Mouse (Mus musculus) kidney, postnatal 0 days (tissue): ENCODE data around the gene Runx1. TPM values are rescaled to one million over a fixed set of nuclear protein-coding genes. Genes with fewer than 3 reads are reported as not detected.

ENCODE experiments used
- ATAC-seq: fragments of 200-750 bp; cut with Nextera tagmentation; replicated peaks from 2 replicates; pipeline ENCODE4 v1.8.0; 2017; ENCODE audit warnings: low read depth, moderate number of reproducible peaks, moderate TSS enrichment, moderate library complexity; ENCODE audit not compliant: low FRiP score
- DNase-seq: peaks from one replicate; pipeline ENCODE4 v3.0.0-alpha.2; 2016; ENCODE audit warnings: low spot score
- H3K27ac ChIP-seq: fragments of 300-500 bp; sonication (generic); 2 replicates; pipeline ENCODE4 v1.5.1; 2014; ENCODE audit warnings: mild to moderate bottlenecking
- H3K27me3 ChIP-seq: fragments of 300-500 bp; sonication (generic); 2 replicates; pipeline ENCODE4 v1.6.1; 2014; ENCODE audit warnings: low read length, mixed read lengths; ENCODE audit not compliant: insufficient read depth
- H3K36me3 ChIP-seq: fragments of 300-500 bp; sonication (generic); 2 replicates; pipeline ENCODE4 v1.6.1; 2014; ENCODE audit warnings: low read length, mixed read lengths; ENCODE audit not compliant: insufficient read depth
- H3K4me1 ChIP-seq: fragments of 300-500 bp; sonication (generic); replicated peaks from 2 replicates; pipeline ENCODE4 v1.6.1; 2014; ENCODE audit warnings: antibody characterized with exemption, low read length, mixed read lengths; ENCODE audit not compliant: insufficient read depth
- H3K4me2 ChIP-seq: fragments of 300-500 bp; sonication (generic); 2 replicates; pipeline ENCODE4 v1.6.1; 2014; ENCODE audit warnings: mild to moderate bottlenecking, low read length, moderate library complexity, mixed read lengths
- H3K4me3 ChIP-seq: fragments of 300-500 bp; sonication (generic); replicated peaks from 2 replicates; pipeline ENCODE4 v1.5.1; 2014; ENCODE audit warnings: low read depth, low read length
- H3K9ac ChIP-seq: fragments of 300-500 bp; sonication (generic); 2 replicates; pipeline ENCODE4 v1.6.1; 2014; ENCODE audit warnings: low read depth, low read length
- H3K9me3 ChIP-seq: fragments of 300-500 bp; sonication (generic); replicated peaks from 2 replicates; pipeline ENCODE4 v1.6.1; 2016; ENCODE audit warnings: low read length, inconsistent platforms, mixed read lengths
- CTCF ChIP-seq: IDR thresholded peaks from 2 replicates; pipeline ENCODE4 v1.5.1; 2016; ENCODE audit warnings: antibody characterized with exemption, low read depth, mild to moderate bottlenecking, moderate library complexity
- WGBS: fragments of 180-500 bp; shearing (Covaris S2); extraction: QIAGEN DNeasy Blood & Tissue Kit; methylation state at CpG from one replicate; pipeline ENCODE4 v1.1.7; 2014; 5-methylcytosine and 5-hydroxymethylcytosine counted together
- polyA plus RNA-seq: library from polyadenylated mRNA; unstranded; fragments of >200 nt; fragmentation: Nextera tagmentation; extraction: Ambion mirVana; gene quantifications from 2 replicates; pipeline ENCODE4 v1.2.1, GENCODE M21; 2015

The Runx1 gene
- polyA plus RNA-seq, 1 experiment from 2014 or later: 1.6 TPM

DNA sequence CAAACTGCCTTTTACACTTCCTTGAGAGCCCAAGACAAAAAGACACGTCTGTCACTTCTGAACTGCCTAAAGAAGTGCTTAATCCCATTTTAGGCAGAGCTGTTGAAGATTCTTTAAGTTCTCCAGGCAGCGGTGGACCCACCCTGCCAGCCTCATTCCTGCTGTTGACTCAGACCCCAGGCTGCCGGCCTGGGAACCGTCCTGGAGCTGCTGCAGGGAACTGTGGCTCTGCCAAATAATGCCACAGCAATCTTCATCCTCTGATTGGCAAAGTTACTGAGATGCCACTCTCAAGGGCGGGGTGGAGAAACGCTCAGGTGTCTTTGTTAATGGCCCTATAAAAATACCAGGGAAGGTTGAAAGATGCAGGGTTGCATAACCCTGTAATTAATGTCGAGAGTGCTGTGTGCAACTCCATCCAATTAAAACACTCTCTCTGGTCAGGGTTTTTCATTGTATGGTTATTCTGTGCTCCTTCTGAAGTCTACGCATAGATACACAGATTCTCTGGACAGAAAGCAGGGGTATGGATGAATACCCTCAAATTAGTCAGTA is 2.4 kb upstream of the Runx1 start:
- no peak for ATAC-seq
- Histone ChIP-seq H3K27me3 (no peaks in the 10 kb centered on the region), H3K9me3 (no peaks in the 10 kb centered on the region), H3K36me3 (no peaks in the 10 kb centered on the region), H3K4me2 (no peak overlapping the region), H3K4me3 (no peak overlapping the region), H3K4me1 (no peaks in the 10 kb centered on the region), H3K27ac (no peak overlapping the region), H3K9ac (no peak overlapping the region)
- no peak for TF ChIP-seq CTCF
- WGBS: 47% methylated on average over 8 of the region's 8 CpGs
- no peak for DNase-seq

- no peak overlapping the region for H3K4me2 ChIP-seq
- no peak overlapping the region for H3K4me3 ChIP-seq
- peak; percentile 72 for TF ChIP-seq CTCF
- 65% methylated on average over 7 of the region's 7 CpGs for WGBS
- H3K27me3 ChIP-seq: no peaks in the 10 kb centered on the region
- no peak overlapping the region for H3K9ac ChIP-seq
- H3K27ac ChIP-seq: no peak overlapping the region
- no peaks in the 10 kb centered on the region for H3K9me3 ChIP-seq
- ATAC-seq: no peak
- DNase-seq: peak; percentile 51
- no peaks in the 10 kb centered on the region for H3K36me3 ChIP-seq
- 0 out of 2 replicates have a peak, but pooled peaks cover under 1% of the 10 kb centered on the region for H3K4me1 ChIP-seq
These were observed 1.8 kb upstream of the Runx1 start for GRCm38 (mm10) chr16:92827663-92828307.

DNA sequence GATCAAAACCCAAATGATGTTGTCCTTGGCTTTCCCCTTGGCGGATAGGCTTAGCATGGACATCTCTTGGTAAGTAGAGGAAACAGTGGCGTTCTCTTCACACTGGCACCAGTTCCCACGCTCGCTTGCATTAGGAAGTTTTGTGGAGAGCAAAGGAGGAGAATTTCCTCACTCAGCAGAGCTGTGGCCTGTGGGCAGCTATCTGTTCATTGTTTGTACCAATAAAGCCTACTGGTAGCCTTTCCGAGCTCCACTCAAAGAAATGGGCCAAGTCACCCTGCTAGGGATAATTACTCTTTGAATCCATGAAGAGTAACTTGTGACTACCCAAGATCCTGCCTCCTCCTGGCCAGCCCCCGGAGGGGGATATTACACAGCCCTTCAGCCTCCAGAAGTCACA is 734 bp upstream of the Runx1 start:
- no peaks in the 10 kb centered on the region for H3K9me3 ChIP-seq
- no peak overlapping the region for H3K4me2 ChIP-seq
- WGBS: 88% methylated on average over 6 of the region's 6 CpGs
- H3K27me3 ChIP-seq: no peaks in the 10 kb centered on the region
- TF ChIP-seq CTCF: no peak
- no peak overlapping the region for H3K9ac ChIP-seq
- DNase-seq (no peak), ATAC-seq (no peak)
- no peak overlapping the region for H3K4me3 ChIP-seq
- no peaks in the 10 kb centered on the region for H3K36me3 ChIP-seq
- no peak overlapping the region for H3K27ac ChIP-seq
- 0 out of 2 replicates have a peak, but pooled peaks cover 10% of the 10 kb centered on the region for H3K4me1 ChIP-seq

DNA sequence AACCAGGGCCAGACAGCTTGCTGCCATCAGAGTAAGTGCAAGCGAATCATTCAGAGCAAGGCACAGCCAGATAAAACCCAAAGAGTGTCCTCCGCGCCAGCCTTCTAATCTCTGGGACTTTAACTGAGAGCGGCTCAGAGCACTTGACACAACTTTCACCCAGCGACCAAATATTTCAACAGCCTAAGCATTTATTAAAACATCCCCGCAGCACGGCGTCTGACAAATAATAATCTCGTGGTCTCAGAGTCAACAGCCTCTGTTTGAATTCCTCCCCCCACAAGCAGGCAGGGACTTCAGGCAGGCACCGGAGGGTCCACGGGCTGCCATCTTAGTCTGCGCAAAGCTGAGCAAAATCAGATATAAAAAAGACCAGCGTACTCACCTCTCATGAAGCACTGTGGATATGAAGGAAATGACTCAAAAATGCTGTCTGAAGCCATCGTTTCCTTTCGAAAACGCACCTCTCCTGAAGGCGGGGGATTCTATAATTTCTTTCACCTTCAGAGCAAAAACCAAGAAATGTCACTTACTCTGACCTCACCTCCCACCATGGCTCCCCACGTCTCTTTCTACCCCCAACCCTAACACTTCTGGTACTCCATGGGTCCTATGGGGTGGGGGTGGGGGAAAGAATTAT is 625 bp downstream of the Runx1 start:
- Histone ChIP-seq H3K27ac (no peak overlapping the region), H3K4me2 (no peak overlapping the region), H3K9me3 (no peaks in the 10 kb centered on the region), H3K4me1 (0 out of 2 replicates have a peak, but pooled peaks cover 10% of the 10 kb centered on the region), H3K4me3 (no peak overlapping the region), H3K9ac (no peak overlapping the region), H3K27me3 (no peaks in the 10 kb centered on the region), H3K36me3 (no peaks in the 10 kb centered on the region)
- ATAC-seq (no peak), DNase-seq (no peak)
- no peak for TF ChIP-seq CTCF
- WGBS: 82% methylated on average over 18 of the region's 18 CpGs

- no peaks in the 10 kb centered on the region for H3K36me3 ChIP-seq
- 0 out of 2 replicates have a peak, but pooled peaks cover 10% of the 10 kb centered on the region for H3K4me1 ChIP-seq
- no peak overlapping the region for H3K4me3 ChIP-seq
- no peaks in the 10 kb centered on the region for H3K27me3 ChIP-seq
- TF ChIP-seq CTCF: no peak
- H3K9ac ChIP-seq: no peak overlapping the region
- DNase-seq (no peak), ATAC-seq (no peak)
- H3K4me2 ChIP-seq: no peak overlapping the region
- WGBS: 91% methylated on average over 9 of the region's 9 CpGs
- H3K9me3 ChIP-seq: no peaks in the 10 kb centered on the region
- no peak overlapping the region for H3K27ac ChIP-seq
These were observed 1.2 kb downstream of the Runx1 start for GRCm38 (mm10) chr16:92824723-92825203.

GRCm38 (mm10) chr16:92824003-92824722 is 1.8 kb downstream of the Runx1 start:
- TF ChIP-seq CTCF: no peak
- Histone ChIP-seq H3K4me1 (0 out of 2 replicates have a peak, but pooled peaks cover 10% of the 10 kb centered on the region), H3K4me3 (no peak overlapping the region), H3K27ac (no peak overlapping the region), H3K36me3 (no peaks in the 10 kb centered on the region), H3K27me3 (no peaks in the 10 kb centered on the region), H3K9ac (no peak overlapping the region), H3K9me3 (no peaks in the 10 kb centered on the region), H3K4me2 (no peak overlapping the region)
- 84% methylated on average over 6 of the region's 6 CpGs for WGBS
- no peak for DNase-seq
- peak; percentile 43; the same call in 1 of the 2 replicates for ATAC-seq
